Mouse (Mus musculus) erythroid progenitor cell, adult 5-6 weeks (primary cell): ENCODE measurements around the gene Eif2ak4. TPM values are rescaled to one million over a fixed set of nuclear protein-coding genes. Genes with fewer than 3 reads are reported as not detected.

Experiments used
- ATAC-seq: replicated peaks from 2 replicates; pipeline ENCODE4 v1.8.0; 2016; ENCODE audit warnings: moderate number of reproducible peaks, mild to moderate bottlenecking, moderate TSS enrichment, inconsistent platforms; ENCODE audit not compliant: poor library complexity, low FRiP score, severe bottlenecking
- total RNA-seq, 2 experiments: library from RNA; stranded (forward) in 1 of 2; stranded (reverse) in 1 of 2; fragments of 150-400 nt in 1 of 2; fragments of 186-747, 209-891 nt in 1 of 2; gene quantifications; 2 replicates each; pipeline versions ENCODE4 v1.2.3 to v1.2.4; 2015 to 2017; ENCODE audit warnings: low replicate concordance in 2 of 2

Eif2ak4 gene
- total RNA-seq, 2 experiments from 2014 or later: 3.4 to 12.7 TPM

DNA sequence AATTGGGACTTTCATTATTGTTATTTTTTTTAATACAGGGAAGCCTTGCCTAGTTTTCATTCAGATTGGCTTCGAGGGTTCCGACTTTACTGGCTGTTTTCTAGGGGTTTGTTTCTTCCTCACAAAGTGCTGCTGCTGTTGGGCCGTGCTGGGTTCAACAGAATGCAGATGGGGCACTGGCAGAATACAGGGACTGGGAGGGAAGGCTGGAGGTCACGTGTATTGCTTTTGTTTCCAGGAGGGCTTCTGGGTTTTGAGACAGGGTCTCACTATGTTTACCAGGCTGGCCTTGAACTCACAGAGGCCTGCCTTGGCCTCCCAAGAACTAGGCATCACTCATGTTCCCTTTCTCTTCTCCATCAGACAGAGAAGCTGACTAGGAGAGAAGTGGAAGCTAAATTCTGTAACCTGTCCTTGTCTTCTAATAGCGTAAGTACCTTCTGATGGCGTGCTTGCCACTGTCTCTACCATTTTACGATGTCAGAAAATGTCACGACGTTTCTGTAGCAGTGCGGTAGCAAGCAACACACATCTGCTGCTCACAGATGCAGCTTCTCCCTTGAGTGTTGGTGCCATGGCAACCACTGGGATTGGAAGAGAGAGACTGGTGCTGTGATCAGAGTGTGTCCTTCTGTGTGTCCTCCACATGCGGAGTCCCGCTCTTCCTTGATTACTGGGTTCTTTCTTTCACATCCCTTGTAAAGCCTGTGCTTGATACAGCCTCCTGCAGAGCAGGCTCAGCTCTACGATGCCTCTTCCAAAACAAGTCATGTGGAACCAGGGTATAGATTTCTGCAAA is 69.2 kb downstream of the Eif2ak4 start:
- no peak for ATAC-seq

DNA sequence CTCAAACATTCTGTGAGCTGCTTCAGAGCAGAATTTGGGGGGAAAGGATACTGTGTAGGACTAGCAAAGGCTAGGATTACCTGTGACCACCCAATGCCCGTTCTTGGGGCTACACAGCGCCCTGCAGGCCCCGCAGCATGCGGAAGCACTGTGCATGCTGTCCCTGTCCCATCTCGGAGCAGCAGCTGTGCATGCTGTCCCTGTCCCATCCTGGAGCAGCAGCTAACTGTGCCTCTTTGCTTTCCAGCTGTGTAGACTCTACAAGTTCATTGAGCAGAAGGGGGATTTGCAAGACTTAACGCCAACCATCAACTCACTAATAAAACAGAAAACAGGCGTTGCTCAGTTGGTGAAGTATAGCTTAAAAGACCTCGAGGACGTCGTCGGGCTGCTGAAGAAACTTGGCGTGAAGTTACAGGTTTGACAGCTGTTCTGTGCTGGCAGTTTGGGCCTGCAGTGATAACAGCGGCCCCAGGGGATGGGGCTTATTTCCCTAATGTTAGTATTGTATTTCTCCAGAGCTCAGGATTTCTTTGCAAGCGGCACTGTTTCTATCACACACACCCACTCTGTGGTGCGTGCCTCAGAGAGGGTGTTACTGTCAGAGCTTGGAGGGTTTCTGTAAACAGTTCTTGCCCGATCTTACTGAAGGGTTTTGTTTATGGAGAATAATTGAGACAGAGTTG is 73.2 kb downstream of the Eif2ak4 start:
- ATAC-seq: no peak

DNA sequence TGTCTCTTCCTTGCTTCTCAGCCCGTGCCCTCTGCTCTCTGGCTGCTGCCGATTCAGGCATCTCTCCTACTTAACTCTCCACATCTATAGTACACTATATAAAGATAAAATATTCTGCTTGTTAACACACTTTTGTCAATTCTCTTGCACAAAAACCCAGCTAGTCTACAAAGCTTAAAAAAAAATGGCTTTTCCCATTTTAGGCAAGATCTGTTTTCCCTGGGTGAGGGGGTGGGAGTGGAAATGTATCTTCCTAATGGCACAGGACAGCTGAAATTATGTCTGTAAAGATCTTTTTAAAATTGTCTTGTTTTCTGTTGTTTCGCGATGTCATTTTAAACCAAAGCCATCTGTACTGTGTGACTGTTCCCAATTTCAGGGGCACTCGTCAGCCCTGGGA is 75.1 kb downstream of the Eif2ak4 start:
- no peak for ATAC-seq

GRCm38 (mm10) chr2:118464450-118464849 is 76.0 kb downstream of the Eif2ak4 start:
- no peak for ATAC-seq

- ATAC-seq: no peak
These were observed 77.5 kb downstream of the Eif2ak4 start for GRCm38 (mm10) chr2:118465894-118466293.

GRCm38 (mm10) chr2:118466601-118467000 is 78.2 kb downstream of the Eif2ak4 start:
- no peak for ATAC-seq

DNA sequence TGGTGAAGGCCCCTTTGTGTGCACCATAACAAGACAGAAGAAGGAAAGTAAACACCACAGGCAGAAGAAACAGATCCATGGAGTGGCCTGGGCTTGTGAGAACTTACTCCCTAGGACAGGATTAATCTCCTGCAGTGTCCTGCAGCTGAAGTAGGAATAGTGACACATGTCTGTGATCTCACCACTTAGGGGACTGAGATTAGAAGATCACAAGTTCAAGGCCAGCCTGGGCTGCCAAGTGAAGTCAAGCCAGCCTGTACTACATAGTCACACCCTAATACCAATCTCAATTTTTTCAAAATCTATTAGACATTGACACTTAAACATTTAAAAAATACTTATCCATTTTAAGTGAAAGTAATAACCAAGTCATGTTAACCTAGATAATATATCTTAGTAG is 79.9 kb downstream of the Eif2ak4 start:
- no peak for ATAC-seq

GRCm38 (mm10) chr2:118478833-118479549 is 90.6 kb downstream of the Eif2ak4 start:
- peak; percentile 28 for ATAC-seq

DNA sequence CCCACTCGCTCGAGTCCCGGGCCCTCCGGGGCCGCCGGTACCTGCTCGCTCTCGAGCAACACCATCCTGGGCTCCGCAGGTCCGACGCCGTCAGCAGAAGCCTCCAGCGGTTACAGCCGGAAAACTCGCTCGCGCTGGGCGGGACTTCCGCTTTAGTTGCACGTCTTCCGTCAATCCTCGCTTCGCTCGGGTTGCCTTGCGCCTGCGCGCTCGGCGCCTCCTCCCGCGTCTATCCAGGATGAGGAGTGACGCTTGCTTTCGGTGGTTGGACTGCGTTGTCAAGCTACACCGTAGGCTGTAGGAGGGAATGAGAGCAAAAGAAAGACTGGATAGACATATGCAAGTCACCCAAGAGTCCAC is 91.1 kb downstream of the Eif2ak4 start, which contains the start of gene Srp14:
Gene Srp14 (minus strand): TSS at position 162 of the 360 bp plus-strand sequence.
- peak; percentile 98 for ATAC-seq

DNA sequence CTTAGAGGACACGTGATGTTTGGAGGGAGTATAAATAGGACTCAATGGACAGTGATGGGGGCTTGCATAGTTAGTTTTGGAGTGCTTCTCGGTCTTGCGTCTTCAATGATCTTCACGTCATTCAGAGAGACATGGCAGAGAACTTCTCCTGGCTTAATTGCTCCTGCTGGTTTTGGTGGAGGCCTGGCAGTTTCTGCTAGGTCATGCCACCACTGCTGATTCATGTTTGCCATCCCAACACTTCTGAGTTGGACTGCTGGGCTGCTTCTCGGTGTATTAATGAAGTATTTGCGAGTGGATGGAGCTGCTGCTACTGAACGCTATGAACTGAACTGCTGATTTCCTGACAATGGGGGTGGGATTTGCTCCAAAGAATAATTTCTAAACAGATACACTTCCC is 92.5 kb downstream of the Eif2ak4 start:
- ATAC-seq: no peak

- no peak for ATAC-seq
These were observed 94.6 kb downstream of the Eif2ak4 start for GRCm38 (mm10) chr2:118483032-118483431.

DNA sequence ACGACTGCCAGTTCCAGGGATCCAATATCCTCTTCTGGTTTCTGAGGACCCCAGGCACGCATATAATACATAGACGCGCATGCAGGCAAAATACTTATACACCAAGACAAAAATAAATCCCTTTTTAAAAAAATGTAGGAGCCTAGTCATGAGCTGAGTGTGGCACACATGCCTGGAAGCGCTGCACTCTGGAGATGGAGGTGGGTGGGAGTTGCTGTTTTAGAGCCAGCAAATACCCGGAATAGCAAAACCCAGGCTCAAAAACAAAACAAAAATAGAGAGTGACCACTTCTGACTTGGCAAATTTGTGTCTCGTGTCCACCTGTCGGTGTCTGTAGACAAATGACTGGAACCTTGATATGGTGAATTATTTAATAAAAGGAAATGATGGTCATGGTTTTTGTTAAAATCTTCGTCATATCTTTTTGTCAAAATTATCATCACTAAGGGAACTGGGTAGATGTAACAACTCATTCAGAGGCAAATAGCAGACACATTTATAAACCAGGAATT is 96.0 kb downstream of the Eif2ak4 start:
- ATAC-seq: no peak

GRCm38 (mm10) chr2:118485415-118485814 is 97.0 kb downstream of the Eif2ak4 start:
- ATAC-seq: no peak

DNA sequence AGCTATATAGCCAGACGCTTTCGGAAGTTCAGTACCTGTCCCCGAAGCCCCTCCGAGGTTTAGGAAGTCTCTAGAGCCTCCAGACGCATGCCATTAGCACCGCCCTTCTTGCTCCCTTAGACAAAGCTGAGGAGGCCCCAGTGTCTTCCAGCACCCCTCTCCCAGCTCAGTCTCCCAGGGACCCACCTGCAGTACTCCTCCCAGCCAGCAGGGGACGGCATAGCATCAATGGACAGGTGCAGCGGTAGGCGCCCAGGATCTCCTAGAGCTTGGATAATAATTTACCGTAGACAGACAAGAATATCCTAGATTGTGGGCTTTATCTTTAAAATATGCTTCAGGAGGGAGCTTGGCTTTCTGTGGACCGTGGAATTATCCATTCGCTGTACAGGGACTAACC is 98.5 kb downstream of the Eif2ak4 start:
- ATAC-seq: peak; percentile 76

- no peak for ATAC-seq
These were observed 99.4 kb downstream of the Eif2ak4 start for GRCm38 (mm10) chr2:118487806-118488205.

DNA sequence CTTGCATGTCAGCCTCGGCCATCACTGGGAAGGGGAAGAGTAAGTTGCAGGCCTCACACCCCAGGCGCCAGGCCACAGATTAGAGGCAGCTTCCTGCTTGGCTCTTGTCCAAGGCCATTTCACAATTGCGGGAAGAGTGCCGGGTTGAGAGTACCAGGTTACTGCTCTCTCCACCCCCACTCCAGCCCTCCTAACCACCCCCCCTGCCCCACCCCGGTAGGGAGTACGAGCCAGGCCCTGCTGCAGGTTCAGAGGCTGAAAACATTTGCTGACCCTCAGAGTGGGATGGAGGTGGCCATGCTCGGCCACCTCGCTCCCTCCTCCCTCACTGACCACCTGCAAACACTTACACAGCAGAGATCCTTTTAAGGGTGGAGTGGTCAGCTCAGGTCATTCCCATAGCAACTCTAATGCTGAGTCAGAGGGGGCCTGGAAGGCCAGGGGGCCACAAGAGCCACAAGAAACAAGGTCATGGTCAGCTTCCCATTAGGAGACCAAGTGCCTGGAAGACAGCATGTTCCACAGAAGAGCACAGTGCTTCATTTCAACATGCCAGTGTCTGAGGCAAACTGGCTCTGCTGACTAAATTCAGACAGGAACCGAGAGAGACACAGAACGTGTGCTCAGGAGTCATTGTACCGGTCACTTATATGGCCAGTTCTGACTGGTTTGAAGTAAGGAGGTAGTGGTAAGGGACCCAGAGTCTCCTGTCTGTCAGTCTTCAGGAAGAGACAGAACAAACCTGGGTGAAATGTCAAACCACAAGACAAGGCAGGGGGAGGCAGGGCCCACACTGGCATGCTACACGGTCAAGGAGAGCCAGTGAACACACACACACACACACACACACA is 102.0 kb downstream of the Eif2ak4 start:
- ATAC-seq: no peak

GRCm38 (mm10) chr2:118491281-118491731 is 102.9 kb downstream of the Eif2ak4 start:
- no peak for ATAC-seq

DNA sequence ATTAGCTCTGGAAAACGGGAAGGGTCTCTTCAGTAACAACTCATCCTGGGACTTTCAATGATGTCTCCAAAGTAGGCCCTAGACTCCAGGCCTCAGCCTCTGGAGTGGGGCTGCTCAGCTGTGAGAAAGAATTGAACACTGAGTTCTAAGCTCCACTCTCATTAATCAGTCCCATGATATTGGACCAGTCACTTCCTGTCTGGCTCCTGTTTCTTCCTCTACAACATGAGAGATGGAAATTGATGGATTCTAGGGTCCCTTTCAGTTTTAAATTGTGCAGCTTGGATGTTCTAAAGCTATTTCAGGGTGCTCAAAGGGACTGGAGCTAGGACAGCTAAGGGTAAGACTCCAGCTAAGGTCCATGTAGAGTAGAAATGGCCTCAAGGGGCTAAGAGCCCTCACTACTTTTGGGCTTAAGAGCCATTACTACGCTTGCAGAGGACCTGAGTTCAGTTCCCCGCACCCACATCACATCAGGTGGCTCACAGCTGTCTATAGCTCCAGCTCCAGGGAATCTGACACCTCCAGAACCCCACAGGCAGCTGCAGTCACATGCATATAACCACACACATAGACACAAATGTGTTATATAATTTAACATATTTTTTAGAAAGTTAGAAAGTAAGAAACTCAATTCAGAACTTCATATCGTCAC is 103.5 kb downstream of the Eif2ak4 start:
- ATAC-seq: no peak

DNA sequence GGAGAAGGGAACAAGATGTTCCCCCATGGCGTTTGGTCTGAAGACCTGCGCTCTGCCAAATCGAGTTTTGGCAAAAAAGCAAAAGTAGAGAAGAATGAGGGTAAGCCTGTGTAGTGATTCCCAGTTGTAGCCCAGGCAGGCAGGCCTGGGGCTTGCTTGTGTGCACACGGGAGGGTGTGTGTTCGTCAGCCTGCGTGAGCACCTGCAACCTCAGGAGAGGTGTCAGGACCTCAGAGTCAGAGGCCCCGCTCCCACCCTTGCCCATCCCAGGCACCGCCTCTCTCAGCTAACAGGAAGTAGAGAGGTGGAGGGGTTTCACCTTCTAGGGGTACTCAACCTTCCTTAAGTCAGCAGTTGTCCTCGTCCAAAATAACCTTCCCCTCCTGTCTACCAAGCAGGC is 106.6 kb downstream of the Eif2ak4 start:
- ATAC-seq: no peak
